Mouse (Mus musculus): Measurements from ENCODE around the gene Cyb561d2. TPM values are rescaled to one million over a fixed set of nuclear protein-coding genes. Genes with fewer than 3 reads are reported as not detected.
A peak's percentile ranks its signal among the peaks of the same experiment; 100 is the strongest.

Gene Cyb561d2
- polyA plus RNA-seq, 1 experiment from 2014 or later, result 31.2 TPM

DNA sequence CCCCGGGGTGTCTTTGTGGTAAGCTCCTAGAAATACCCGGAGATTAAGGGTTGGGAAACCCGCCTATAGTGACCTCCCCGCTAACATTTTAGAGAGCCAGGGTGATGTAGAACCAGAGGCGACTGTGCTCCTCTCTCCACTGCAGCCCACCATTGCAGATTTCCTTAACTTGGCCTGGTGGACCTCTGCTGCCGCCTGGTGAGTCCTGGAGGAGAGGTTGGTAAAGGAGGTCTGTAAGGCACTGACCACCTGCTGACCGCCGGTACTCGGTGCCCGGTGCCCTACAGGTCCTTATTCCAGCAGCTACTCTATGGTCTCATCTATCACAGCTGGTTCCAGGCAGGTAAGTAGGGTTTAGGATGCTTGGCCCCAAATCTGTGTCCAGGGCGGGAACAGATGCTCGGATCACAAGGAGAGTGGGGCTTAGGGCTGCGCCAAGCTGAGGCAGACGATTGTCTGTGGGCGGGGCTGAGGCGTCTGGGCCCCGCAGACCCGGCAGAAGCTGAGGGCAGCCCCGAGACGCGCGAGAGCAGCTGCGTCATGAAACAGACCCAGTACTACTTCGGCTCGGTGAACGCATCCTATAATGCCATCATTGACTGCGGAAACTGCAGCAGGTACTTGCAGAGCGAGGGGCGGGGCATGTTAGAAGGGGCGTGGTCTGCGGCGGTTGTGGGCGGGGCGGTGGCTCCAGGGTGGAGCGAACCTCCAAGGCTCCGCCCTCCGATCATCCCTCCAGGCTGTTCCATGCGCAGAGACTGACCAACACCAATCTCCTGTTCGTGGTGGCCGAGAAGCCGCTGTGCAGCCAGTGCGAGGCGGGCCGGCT is 15.6 kb downstream of the Cyb561d2 start:
- Histone ChIP-seq H3K27me3 (replicated peaks) (peaks cover 7% of the 10 kb centered on the region), H3K4me3 (replicated peaks) (peak overlapping the region; percentile 39), H3K27ac (no peak overlapping the region), H3K36me3 (no peaks in the 10 kb centered on the region), H3K9me3 (no peaks in the 10 kb centered on the region), H3K9ac (peak overlapping the region; percentile 37; the same call in 1 of the 2 replicates), H3K4me2 (replicated peaks) (peak overlapping the region; percentile 88), H3K4me1 (replicated peaks) (peaks cover 28% of the 10 kb centered on the region)
- 6% methylated on average over 44 of the region's 44 CpGs for WGBS
- peak; percentile 77 for ATAC-seq

DNA sequence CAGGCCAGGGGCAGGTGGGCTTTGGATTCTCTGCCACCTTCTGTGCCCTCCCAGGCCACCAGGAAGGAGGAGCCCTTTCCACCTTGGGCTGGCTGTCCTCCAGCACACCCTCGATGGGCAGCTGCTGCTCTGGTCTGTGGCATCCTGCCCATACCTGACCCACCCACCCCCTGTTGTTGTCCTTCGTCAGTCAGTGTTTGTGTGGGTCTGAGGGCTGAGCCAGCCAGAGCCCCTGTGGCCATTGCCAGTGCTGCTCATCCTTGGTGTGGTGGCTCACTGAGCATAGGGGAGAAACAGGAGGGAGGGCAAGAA is 19.6 kb downstream of the Cyb561d2 start:
- Histone ChIP-seq H3K4me3 (replicated peaks) (peak overlapping the region; percentile 11; the same call in 1 of the 2 replicates), H3K9me3 (no peaks in the 10 kb centered on the region), H3K36me3 (no peaks in the 10 kb centered on the region), H3K9ac (0 out of 2 replicates have a peak overlapping the region, but pooled peaks have one; percentile 23), H3K4me2 (replicated peaks) (peak overlapping the region; percentile 62), H3K27ac (no peak overlapping the region), H3K4me1 (replicated peaks) (peaks cover 33% of the 10 kb centered on the region), H3K27me3 (replicated peaks) (peaks cover 7% of the 10 kb centered on the region; the same call in 1 of the 2 replicates)
- 28% methylated on average over 2 of the region's 2 CpGs for WGBS
- peak; percentile 1 for ATAC-seq

DNA sequence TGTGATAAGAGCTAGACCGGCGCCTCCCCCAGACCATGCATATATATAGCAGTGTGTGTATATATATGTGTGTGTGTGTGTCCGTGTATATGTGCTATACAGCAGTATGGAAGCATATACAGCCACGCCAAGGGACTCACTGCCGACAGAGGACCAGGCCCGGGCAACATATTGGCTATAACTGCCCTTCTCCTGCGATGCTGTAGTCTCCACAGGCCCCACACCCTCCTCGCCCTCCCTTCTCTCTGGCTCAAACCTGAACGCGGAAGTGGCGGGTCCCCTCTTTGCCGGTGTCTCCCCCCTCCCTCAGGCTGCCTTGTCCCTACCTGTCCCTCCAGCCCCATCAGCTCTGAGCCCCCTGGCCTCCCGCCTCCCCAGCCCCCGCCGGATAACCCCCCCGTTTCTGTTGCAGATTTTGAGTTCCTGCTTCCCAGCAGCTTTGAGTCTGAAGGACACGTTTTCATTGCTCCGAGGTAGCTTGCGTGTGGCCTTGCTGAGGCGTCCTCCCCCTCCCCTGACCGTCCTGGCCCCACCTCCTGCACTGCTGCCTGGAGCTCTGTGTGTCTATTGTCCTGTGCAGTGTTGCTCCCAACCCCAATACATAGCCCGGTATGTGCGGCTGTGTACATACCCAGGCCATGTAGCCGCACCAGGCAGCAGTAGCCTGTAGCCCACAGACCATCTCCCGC is 20.1 kb downstream of the Cyb561d2 start:
- Histone ChIP-seq H3K27ac (no peak overlapping the region; the same call in 1 of the 2 replicates), H3K9me3 (no peaks in the 10 kb centered on the region), H3K4me1 (replicated peaks) (peaks cover 29% of the 10 kb centered on the region), H3K27me3 (replicated peaks) (peaks cover 7% of the 10 kb centered on the region; the same call in 1 of the 2 replicates), H3K4me2 (replicated peaks) (peak overlapping the region; percentile 62), H3K4me3 (replicated peaks) (peak overlapping the region; percentile 11), H3K9ac (0 out of 2 replicates have a peak overlapping the region, but pooled peaks have one; percentile 23), H3K36me3 (no peaks in the 10 kb centered on the region)
- ATAC-seq, result peak; percentile 56
- WGBS, result 16% methylated on average over 25 of the region's 25 CpGs

DNA sequence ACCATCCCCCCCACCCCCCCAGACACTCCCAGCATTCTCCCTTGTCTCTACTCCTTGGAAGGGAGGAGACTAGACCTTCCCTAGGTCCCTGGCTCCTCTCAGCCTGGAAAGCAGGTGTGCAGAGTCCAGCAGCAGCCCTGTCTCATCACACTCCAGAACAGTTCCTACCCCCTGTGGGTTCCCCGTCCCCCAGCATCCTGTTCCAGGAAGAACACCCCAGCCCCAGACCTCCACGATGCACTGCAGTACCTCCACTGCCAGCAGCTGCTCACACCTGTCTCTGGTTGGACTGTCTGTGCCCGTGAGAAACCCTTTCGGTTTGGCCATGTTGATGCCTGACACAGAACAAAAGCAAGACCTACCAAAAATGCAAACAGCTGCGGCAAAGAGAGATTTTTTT is 20.8 kb downstream of the Cyb561d2 start:
- H3K9ac ChIP-seq, result no peak overlapping the region

DNA sequence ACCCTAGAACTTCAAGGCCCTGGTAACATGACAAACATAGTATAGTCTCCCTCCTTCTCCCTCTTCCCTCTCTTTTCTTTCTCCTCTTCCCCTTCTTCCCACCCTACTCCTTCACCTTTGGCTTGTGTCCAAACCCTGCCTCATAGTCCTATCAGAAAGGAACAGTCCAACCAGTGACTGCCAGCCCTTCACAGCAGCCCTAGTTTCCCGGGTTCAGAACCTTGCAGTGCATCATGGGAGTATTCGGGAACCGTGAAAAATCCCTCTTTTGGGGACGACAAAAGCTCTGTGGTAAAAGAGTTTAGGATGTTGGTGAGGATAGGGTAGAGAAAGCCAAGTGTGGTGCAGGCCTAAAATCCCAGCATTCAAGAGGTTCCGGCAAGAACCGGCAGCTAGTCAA is 21.7 kb downstream of the Cyb561d2 start:
- peaks cover 21% of the 10 kb centered on the region for H3K4me1 ChIP-seq (replicated peaks)
- no peak overlapping the region for H3K4me2 ChIP-seq (replicated peaks)
- no peaks in the 10 kb centered on the region for H3K36me3 ChIP-seq
- peaks cover 4% of the 10 kb centered on the region; the same call in 1 of the 2 replicates for H3K27me3 ChIP-seq (replicated peaks)
- no peaks in the 10 kb centered on the region for H3K9me3 ChIP-seq
- H3K4me3 ChIP-seq (replicated peaks), result no peak overlapping the region
- H3K9ac ChIP-seq, result no peak overlapping the region
- WGBS, result 75% methylated on average over 6 of the region's 6 CpGs
- ATAC-seq, result no peak
- H3K27ac ChIP-seq, result no peak overlapping the region

More for the DNA sequence above, 20.8 kb downstream of the Cyb561d2 start:
- Histone ChIP-seq H3K36me3 (no peaks in the 10 kb centered on the region), H3K27me3 (replicated peaks) (peaks cover 4% of the 10 kb centered on the region; the same call in 1 of the 2 replicates), H3K27ac (no peak overlapping the region; the same call in 1 of the 2 replicates), H3K4me1 (replicated peaks) (peaks cover 22% of the 10 kb centered on the region), H3K4me3 (replicated peaks) (no peak overlapping the region), H3K9me3 (no peaks in the 10 kb centered on the region), H3K4me2 (replicated peaks) (peak overlapping the region; percentile 62)
- ATAC-seq, result no peak
- 38% methylated on average over 5 of the region's 5 CpGs for WGBS

DNA sequence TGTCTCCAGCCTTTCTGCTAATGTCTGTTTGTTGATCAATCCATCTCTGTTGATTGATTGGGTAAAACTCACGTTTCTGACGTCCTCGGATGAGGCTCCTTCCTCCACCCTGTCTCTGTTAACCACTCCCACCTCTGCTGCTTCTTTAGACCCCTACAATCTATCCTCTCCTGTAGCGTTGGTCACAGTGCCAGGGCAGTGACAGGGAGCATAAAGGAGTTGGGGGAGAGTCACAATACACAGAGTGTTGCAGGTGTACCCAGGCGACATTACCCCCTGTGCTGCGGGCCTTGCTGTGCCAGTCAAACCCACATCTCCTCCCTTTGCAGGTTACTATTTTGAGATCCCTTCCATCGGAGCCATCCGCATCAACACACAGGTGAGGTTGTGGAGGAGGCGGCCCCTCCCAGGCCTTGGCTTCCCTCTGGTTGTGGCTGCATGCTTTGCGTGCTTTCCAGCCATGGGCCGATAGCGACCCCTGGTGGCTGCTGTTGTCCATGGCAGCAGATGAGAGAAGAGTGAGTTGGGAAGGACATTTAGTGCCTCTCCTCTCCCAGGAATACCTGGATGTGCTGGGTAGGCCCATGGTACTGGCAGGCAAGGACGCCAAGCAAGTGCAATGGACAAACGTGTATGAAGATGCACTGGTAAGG is 27.6 kb downstream of the Cyb561d2 start:
- H3K4me1 ChIP-seq (replicated peaks), result no peaks in the 10 kb centered on the region
- 17% methylated on average over 14 of the region's 14 CpGs for WGBS
- H3K36me3 ChIP-seq, result no peaks in the 10 kb centered on the region
- H3K4me3 ChIP-seq (replicated peaks), result no peak overlapping the region
- H3K9ac ChIP-seq, result no peak overlapping the region
- H3K27me3 ChIP-seq (replicated peaks), result no peaks in the 10 kb centered on the region
- no peaks in the 10 kb centered on the region for H3K9me3 ChIP-seq
- no peak overlapping the region for H3K4me2 ChIP-seq (replicated peaks)
- peak; percentile 64 for ATAC-seq
- no peak overlapping the region for H3K27ac ChIP-seq

DNA sequence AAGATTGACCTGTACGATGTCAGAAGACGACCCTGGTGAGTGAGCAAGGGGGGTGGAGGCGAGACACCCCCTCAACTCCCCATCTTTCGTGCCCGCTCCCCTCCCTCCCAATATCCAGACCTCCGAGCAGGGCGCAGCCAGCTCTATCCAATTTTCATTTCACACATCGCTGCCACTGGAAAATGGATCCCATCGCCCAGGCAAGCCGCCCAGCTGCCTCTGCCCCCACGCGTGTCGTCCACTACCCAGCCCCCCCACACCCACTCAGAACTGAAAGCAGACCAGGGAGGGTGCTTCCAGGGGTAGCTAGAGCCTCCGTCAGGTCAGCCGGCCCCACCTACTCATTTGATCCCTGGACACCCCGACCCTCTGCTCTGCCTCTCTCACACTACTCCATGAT is 29.7 kb downstream of the Cyb561d2 start:
- no peak for ATAC-seq
- H3K4me3 ChIP-seq (replicated peaks), result no peak overlapping the region
- no peaks in the 10 kb centered on the region for H3K4me1 ChIP-seq (replicated peaks)
- no peaks in the 10 kb centered on the region for H3K36me3 ChIP-seq
- no peak overlapping the region for H3K27ac ChIP-seq
- H3K4me2 ChIP-seq (replicated peaks), result no peak overlapping the region
- H3K27me3 ChIP-seq (replicated peaks), result 0 out of 2 replicates have a peak, but pooled peaks cover 3% of the 10 kb centered on the region
- no peaks in the 10 kb centered on the region for H3K9me3 ChIP-seq
- 82% methylated on average over 16 of the region's 16 CpGs for WGBS
- no peak overlapping the region for H3K9ac ChIP-seq

DNA sequence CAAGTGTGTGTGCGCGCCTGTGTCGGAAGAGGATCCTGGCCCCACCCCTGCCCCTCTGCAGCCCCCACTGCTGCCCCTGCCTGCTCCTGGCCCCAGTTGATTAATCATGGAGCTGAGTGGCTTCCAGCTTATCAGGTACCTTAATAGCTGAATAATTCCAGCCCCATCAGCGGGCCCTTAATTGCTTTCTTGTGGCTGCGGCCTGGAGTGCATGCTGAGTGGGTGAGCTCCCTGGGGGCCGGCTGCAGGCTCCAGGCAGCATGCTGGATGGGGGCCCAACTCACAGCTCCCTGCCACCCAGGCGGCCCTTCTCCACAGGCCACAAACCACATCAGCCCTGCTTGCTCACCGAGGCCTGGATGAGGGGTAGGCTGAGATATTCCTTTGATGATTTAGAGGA is 30.6 kb downstream of the Cyb561d2 start:
- Histone ChIP-seq H3K4me3 (replicated peaks) (no peak overlapping the region), H3K9ac (no peak overlapping the region), H3K4me1 (replicated peaks) (no peaks in the 10 kb centered on the region), H3K4me2 (replicated peaks) (no peak overlapping the region), H3K36me3 (no peaks in the 10 kb centered on the region), H3K9me3 (no peaks in the 10 kb centered on the region), H3K27ac (no peak overlapping the region), H3K27me3 (replicated peaks) (0 out of 2 replicates have a peak, but pooled peaks cover 3% of the 10 kb centered on the region)
- WGBS, result 53% methylated on average over 8 of the region's 8 CpGs
- no peak for ATAC-seq

DNA sequence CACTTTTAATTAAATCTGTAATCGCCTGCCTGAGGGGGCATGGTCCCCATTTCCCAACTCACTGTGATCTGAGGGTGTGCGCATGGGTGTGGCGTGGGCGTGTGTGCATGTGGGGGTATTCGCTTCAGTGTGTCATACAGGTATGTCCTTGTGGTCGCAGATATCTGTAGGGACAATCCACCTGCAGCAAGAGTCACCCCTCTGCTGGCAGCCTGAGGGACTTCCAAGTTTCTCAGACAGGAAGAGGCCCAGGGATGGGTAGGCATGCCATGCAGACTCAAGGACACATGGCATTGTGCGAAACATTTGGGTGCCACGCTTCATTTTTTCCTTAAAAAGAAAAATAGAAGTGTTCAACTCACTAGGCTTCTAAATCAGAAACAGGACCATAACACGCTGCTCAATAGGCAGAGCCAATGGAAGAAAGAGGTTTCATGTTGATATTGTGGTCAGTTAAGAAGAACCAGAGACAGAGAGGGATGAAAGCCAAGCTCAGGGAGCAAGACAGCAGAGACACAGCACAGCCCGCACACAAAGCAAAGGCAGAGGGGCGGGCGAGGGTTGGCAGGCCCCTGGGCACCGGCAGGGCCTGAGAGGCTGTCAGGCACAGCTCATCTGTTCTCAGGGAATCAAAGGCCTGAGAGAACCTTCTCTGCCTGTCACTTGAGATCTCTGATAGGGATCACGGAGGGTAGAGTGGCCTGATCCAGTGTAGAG is 31.5 kb downstream of the Cyb561d2 start:
- no peaks in the 10 kb centered on the region for H3K4me1 ChIP-seq (replicated peaks)
- no peak overlapping the region for H3K4me2 ChIP-seq (replicated peaks)
- no peaks in the 10 kb centered on the region for H3K36me3 ChIP-seq
- WGBS, result 82% methylated on average over 14 of the region's 14 CpGs
- H3K27ac ChIP-seq, result no peak overlapping the region
- no peaks in the 10 kb centered on the region for H3K9me3 ChIP-seq
- no peak for ATAC-seq
- H3K4me3 ChIP-seq (replicated peaks), result no peak overlapping the region
- 0 out of 2 replicates have a peak, but pooled peaks cover 3% of the 10 kb centered on the region for H3K27me3 ChIP-seq (replicated peaks)
- no peak overlapping the region for H3K9ac ChIP-seq

DNA sequence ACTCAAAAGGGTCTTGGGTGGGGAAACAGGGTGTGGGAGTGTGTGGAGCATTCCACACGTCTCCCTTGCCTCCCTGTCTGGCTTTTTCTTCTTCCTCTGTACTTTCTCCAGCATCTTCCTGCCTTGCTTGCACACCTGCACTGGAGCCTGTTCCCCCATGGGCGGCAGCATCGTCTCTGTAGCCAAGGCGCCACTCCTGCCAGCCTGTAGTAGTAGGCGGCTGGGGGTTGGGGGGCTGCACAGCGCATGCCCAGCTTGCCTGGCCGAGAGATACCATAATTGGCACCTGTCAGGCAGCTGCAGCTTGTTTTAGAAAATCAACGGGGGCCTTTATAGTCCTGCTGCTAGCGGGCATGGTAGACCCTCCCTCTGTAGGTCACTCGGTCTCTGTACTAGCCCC is 33.7 kb downstream of the Cyb561d2 start:
- Histone ChIP-seq H3K4me2 (replicated peaks) (no peak overlapping the region), H3K36me3 (no peaks in the 10 kb centered on the region), H3K4me3 (replicated peaks) (no peak overlapping the region), H3K9ac (no peak overlapping the region), H3K27me3 (replicated peaks) (0 out of 2 replicates have a peak, but pooled peaks cover 3% of the 10 kb centered on the region), H3K4me1 (replicated peaks) (no peaks in the 10 kb centered on the region), H3K27ac (no peak overlapping the region), H3K9me3 (no peaks in the 10 kb centered on the region)
- ATAC-seq, result no peak
- WGBS, result 51% methylated on average over 10 of the region's 10 CpGs

DNA sequence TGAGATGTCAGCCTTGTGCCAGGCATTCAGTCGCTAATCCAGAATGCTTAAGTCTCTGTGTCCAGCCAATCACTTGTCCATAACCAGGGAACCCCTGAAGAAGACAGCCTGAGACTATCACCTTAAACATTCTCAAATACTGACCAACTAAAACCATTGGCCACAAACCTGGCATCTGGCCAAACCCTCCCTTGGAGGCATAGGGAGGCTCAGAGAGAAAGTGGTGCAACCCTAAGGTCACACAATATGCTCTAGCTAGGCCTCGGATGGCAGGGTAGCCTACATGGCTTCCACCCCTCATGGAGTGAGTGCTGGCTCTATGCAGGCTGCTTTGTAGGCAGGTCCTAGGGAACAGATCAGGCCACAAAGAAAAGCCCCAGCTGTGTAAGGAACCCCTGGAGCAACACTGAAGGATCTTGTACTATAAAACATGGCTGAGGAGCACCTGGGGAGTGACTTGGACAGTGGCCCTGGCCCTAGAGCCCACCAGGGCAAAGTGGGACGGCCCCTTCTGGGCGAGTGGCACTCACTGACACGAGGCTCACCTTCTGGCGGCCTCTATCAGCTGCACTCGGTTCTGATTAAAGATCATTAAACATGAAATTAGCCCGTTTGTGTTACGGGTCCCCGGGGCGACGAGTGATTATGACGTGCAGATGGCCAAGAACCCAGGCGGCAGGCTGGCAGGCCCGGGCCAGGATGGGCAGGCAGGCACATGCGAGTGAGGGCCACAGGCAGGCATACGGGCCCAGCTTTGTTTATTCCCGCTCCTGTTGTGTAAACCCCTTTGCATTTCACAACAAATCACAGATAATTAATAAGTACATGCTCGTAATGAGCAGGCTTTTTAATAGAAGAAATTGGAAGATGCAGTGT is 37.1 kb downstream of the Cyb561d2 start:
- Histone ChIP-seq H3K9me3 (no peaks in the 10 kb centered on the region), H3K36me3 (no peaks in the 10 kb centered on the region), H3K4me2 (replicated peaks) (no peak overlapping the region), H3K9ac (no peak overlapping the region), H3K4me3 (replicated peaks) (no peak overlapping the region), H3K4me1 (replicated peaks) (no peaks in the 10 kb centered on the region), H3K27me3 (replicated peaks) (peaks cover 3% of the 10 kb centered on the region; the same call in 1 of the 2 replicates), H3K27ac (no peak overlapping the region)
- 82% methylated on average over 19 of the region's 19 CpGs for WGBS
- no peak for ATAC-seq
